Mouse (Mus musculus) liver, embryonic 14 days (tissue): ENCODE data around the gene Haus2. TPM values are rescaled to one million over a fixed set of nuclear protein-coding genes. Genes with fewer than 3 reads are reported as not detected.

Experiments
- polyA plus RNA-seq: library from polyadenylated mRNA; depleted of rRNA; stranded (reverse); fragments of >200 nt; gene quantifications from 2 replicates; pipeline ENCODE4 v1.2.3, GENCODE M21; 2012; rRNA removed

Gene Haus2
- polyA plus RNA-seq, result 8.2 and 9.5 TPM in 2 replicates

DNA sequence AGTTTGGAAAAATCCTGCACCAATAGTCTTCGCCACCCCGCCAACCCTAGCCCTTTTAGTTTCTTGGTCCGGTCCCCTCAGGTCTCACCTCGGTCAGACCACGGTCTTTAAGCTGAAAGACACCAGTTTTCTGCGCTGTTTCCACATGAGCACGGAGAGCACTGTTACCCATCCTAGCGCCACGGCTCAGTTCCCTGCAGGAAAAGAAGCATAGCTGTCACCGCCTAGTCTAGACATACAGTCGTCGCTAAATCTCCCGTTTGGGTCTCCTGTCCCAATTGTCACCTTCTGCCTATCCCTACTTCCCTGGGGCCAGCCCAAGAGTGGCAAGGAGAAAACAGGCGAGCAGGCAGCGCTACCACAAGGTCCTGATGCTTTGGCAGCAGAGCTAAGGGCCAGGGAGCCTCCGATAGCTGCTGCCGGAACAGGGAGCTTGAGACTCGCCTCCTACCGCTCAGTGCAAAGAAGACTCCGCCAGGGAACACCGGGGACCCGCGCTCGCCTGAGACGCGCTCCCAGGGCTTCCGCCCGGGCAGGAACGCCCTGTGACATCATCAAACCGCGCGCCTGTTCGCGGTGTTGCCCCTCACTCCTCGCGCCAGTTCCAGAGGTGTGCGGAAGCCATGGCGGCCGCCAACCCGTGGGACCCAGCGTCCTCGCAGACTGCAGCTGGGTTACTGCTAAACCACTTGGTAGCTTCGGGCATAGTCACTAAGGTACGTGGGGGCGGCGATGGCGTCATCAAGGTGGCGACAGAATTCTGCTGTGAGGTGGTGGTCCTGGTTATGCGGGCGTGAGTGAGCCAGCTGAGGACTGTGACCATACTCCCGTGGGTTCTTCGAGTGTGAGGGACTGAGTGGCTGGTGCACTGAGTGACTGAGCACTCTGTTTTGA is at the start of gene Haus2, which contains the start of gene Lrrc57:
Gene Haus2, plus strand, starts transcription at position 554 of the 894 bp plus-strand sequence.
Gene Lrrc57, minus strand, starts transcription at position 691 of the 894 bp plus-strand sequence.

DNA sequence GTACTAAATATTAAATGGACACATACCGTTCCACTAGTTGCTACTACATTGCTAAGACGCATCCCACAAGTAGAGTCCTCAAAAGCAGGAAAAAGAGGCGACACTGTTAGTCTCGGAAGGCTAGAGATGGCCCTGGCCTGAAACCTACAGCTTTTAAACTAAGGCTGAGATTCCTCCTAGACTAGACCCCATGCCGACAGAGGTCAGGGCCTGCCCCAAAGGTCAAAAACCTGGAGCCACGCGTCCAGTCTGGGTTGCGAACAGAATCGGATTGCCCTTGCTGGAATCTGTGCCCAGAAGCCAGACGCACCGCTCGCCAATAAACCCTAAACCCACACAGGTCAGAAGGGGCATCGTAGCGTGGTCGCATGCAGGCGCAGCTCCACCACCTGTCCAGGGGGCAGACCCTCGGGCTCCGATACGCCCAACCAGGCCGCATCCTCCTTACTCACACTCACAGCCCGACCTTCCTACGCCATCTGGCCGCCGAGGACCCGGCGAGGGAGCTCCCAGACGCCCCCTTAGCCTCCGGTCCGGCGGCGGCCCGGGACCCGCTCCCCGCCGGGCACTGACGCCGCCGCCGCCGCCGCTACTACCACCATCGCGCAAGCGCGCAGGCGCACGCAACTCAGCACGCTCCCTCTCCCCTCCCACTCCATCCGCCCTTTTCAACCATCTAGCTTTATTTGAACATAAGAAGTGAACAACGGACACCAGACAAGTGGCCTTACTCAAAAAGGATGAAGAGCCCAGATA is 45.8 kb upstream of the Haus2 start, which contains the start of gene Zfp106:
Gene Zfp106, minus strand, starts transcription at position 609 of the 756 bp plus-strand sequence.

GRCm38 (mm10) chr2:120566886-120567797 is 42.0 kb upstream of the Haus2 start, which contains the start of gene Snap23:
Gene Snap23 (plus strand): TSS chr2:120567671.

GRCm38 (mm10) chr2:120628886-120629735 is 19.9 kb downstream of the Haus2 start, which contains the start of gene Stard9:
Gene Stard9 (plus strand): TSS chr2:120629121.

Other genes with a start within 250 kb of the Haus2 start
- gene Ganc, start 205.5 kb upstream of the Haus2 start, polyA plus RNA-seq, result 4.8 and 5.5 TPM in 2 replicates
- 6.2 and 6.6 TPM in 2 replicates for gene Tmem87a, start 205.3 kb upstream of the Haus2 start, polyA plus RNA-seq
- 2.2 and 3.1 TPM in 2 replicates for gene Capn3, start 153.4 kb upstream of the Haus2 start, polyA plus RNA-seq
- gene Zfp106, start 45.5 kb upstream of the Haus2 start, polyA plus RNA-seq, result 14.2 and 17.1 TPM in 2 replicates
- 17.0 and 19.9 TPM in 2 replicates for gene Snap23, start 41.7 kb upstream of the Haus2 start, polyA plus RNA-seq
- 7.2 and 9.4 TPM in 2 replicates for gene Lrrc57, start 137 bp downstream of the Haus2 start, polyA plus RNA-seq
- 1.4 and 1.6 TPM in 2 replicates for gene Stard9, start 19.7 kb downstream of the Haus2 start, polyA plus RNA-seq
- gene Cdan1, start 240.7 kb downstream of the Haus2 start, polyA plus RNA-seq, result 11.7 and 14.3 TPM in 2 replicates
- 0.85 and 0.91 TPM in 2 replicates for gene Ttbk2, start 241.2 kb downstream of the Haus2 start, polyA plus RNA-seq